Mouse (Mus musculus) testis, postnatal 10 days (tissue): Measurements from ENCODE around the gene Gnb1.

ENCODE experiments used
- DNase-seq: peaks from one replicate; pipeline ENCODE4 v3.0.0; 2021; ENCODE audit warnings: low spot score

The Gnb1 gene

GRCm38 (mm10) chr4:155578336-155579125, 87.4 kb downstream of the Gnb1 start:
- peak; percentile 79 for DNase-seq

GRCm38 (mm10) chr4:155580420-155580819, 89.3 kb downstream of the Gnb1 start:
- peak; percentile 80 for DNase-seq

- DNase-seq: no peak
Observed at GRCm38 (mm10) chr4:155582279-155582905, 91.2 kb downstream of the Gnb1 start.

- DNase-seq: no peak
Observed at GRCm38 (mm10) chr4:155589356-155589755, 98.2 kb downstream of the Gnb1 start.

GRCm38 (mm10) chr4:155591012-155591719, 100.0 kb downstream of the Gnb1 start:
- DNase-seq: no peak

GRCm38 (mm10) chr4:155593780-155594179, 102.6 kb downstream of the Gnb1 start:
- DNase-seq: no peak

- DNase-seq: no peak
Observed at GRCm38 (mm10) chr4:155595777-155596176, 104.6 kb downstream of the Gnb1 start.

GRCm38 (mm10) chr4:155596606-155597005, 105.4 kb downstream of the Gnb1 start:
- no peak for DNase-seq

- DNase-seq: no peak
Observed at GRCm38 (mm10) chr4:155598536-155598935, 107.4 kb downstream of the Gnb1 start.

- DNase-seq: no peak
Observed at GRCm38 (mm10) chr4:155599901-155600825, 109.0 kb downstream of the Gnb1 start.

GRCm38 (mm10) chr4:155601091-155601996, 110.2 kb downstream of the Gnb1 start, which contains the start of gene Slc35e2:
Gene Slc35e2 (plus strand): TSS chr4:155601416.
- DNase-seq: peak; percentile 98

- no peak for DNase-seq
Observed at GRCm38 (mm10) chr4:155601997-155602456, 110.9 kb downstream of the Gnb1 start.

- no peak for DNase-seq
Observed at GRCm38 (mm10) chr4:155602753-155603152, 111.6 kb downstream of the Gnb1 start.

GRCm38 (mm10) chr4:155603801-155604200, 112.6 kb downstream of the Gnb1 start:
- DNase-seq: no peak

- no peak for DNase-seq
Observed at GRCm38 (mm10) chr4:155605132-155605531, 114.0 kb downstream of the Gnb1 start.

GRCm38 (mm10) chr4:155606825-155607224, 115.7 kb downstream of the Gnb1 start:
- DNase-seq: no peak
